Mouse (Mus musculus): ENCODE data around the gene Btg3.
"Not testable (repeated sequence)": the region's sequence is repeated elsewhere in the genome, so short reads cannot be mapped to it uniquely, and the experiment has no call there.

Btg3 gene

GRCm38 (mm10) chr16:78376745-78377570 is at the start of gene Btg3:
Gene Btg3, minus strand, starts transcription at chr16:78377192.
- DNase-seq (ENCODE audit: low spot score) = peak; percentile 63

- no peak for DNase-seq (ENCODE audit: low spot score)
Measured at GRCm38 (mm10) chr16:78417733-78418132, 40.7 kb upstream of the Btg3 start.

- DNase-seq (ENCODE audit: low spot score) = no peak
Measured at GRCm38 (mm10) chr16:78416500-78416899, 39.5 kb upstream of the Btg3 start.

- DNase-seq (ENCODE audit: low spot score) = no peak
Measured at GRCm38 (mm10) chr16:78409991-78410390, 33.0 kb upstream of the Btg3 start.

- DNase-seq (ENCODE audit: low spot score) = no peak
Measured at GRCm38 (mm10) chr16:78407855-78408254, 30.9 kb upstream of the Btg3 start.

GRCm38 (mm10) chr16:78406657-78407056 is 29.7 kb upstream of the Btg3 start:
- DNase-seq (ENCODE audit: low spot score) = no peak

- no peak for DNase-seq (ENCODE audit: low spot score)
Measured at GRCm38 (mm10) chr16:78402316-78402715, 25.3 kb upstream of the Btg3 start.

- DNase-seq (ENCODE audit: low spot score) = no peak
Measured at GRCm38 (mm10) chr16:78399423-78399822, 22.4 kb upstream of the Btg3 start.

GRCm38 (mm10) chr16:78398734-78399133 is 21.7 kb upstream of the Btg3 start:
- no peak for DNase-seq (ENCODE audit: low spot score)

GRCm38 (mm10) chr16:78391354-78391753 is 14.4 kb upstream of the Btg3 start:
- DNase-seq (ENCODE audit: low spot score) = no peak

- no peak for DNase-seq (ENCODE audit: low spot score)
Measured at GRCm38 (mm10) chr16:78389986-78390385, 13.0 kb upstream of the Btg3 start.

- DNase-seq (ENCODE audit: low spot score) = no peak
Measured at GRCm38 (mm10) chr16:78389122-78389521, 12.1 kb upstream of the Btg3 start.

GRCm38 (mm10) chr16:78378493-78378892 is 1.5 kb upstream of the Btg3 start:
- no peak for DNase-seq (ENCODE audit: low spot score)

GRCm38 (mm10) chr16:78375821-78376691 is 936 bp downstream of the Btg3 start:
- no peak for DNase-seq (ENCODE audit: low spot score)

- DNase-seq (ENCODE audit: low spot score) = no peak
Measured at GRCm38 (mm10) chr16:78375222-78375621, 1.8 kb downstream of the Btg3 start.

GRCm38 (mm10) chr16:78373743-78374142 is 3.2 kb downstream of the Btg3 start:
- no peak for DNase-seq (ENCODE audit: low spot score)

- DNase-seq (ENCODE audit: low spot score) = no peak
Measured at GRCm38 (mm10) chr16:78372786-78373185, 4.2 kb downstream of the Btg3 start.

- DNase-seq (ENCODE audit: low spot score) = no peak
Measured at GRCm38 (mm10) chr16:78371491-78372046, 5.4 kb downstream of the Btg3 start.

- not testable (repeated sequence) for DNase-seq (ENCODE audit: low spot score)
Measured at GRCm38 (mm10) chr16:78364554-78364953, 12.4 kb downstream of the Btg3 start.

GRCm38 (mm10) chr16:78361466-78361865 is 15.5 kb downstream of the Btg3 start:
- no peak for DNase-seq (ENCODE audit: low spot score)

GRCm38 (mm10) chr16:78357757-78358156 is 19.2 kb downstream of the Btg3 start:
- no peak for DNase-seq (ENCODE audit: low spot score)

GRCm38 (mm10) chr16:78347328-78347926 is 29.6 kb downstream of the Btg3 start:
- no peak for DNase-seq (ENCODE audit: low spot score)
